Mouse (Mus musculus) right cerebral cortex, adult 2 months (tissue): ENCODE measurements around the gene Adgrd1.
"Not testable (repeated sequence)": the region's sequence is repeated elsewhere in the genome, so short reads cannot be mapped to it uniquely, and the experiment has no call there.

Experiments
- DNase-seq, 2 experiments: peaks; one replicate each; pipeline ENCODE4 v3.0.0; 2021 to 2022; ENCODE audit warnings: low spot score in 2 of 2

The Adgrd1 gene

DNA sequence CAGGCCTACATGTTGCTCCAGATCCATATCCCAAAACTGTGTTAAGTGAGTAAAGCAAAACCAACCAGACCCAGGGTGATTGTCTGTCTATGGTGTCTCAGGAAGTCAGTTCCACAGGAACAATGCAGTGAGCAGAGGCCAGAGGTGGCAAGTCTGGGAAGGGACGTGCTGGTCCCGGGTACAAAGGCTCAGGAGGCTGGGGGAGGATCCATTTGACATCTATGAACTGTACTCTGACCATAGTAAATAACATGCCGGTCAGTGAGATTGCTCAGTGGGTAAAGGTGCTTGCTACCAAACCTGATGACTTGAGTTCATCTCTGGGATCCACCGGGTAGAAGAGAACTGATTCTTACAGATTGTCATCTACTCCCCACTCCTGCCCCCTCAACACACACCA, 3.4 kb upstream of the Adgrd1 start:
- no peak for DNase-seq

DNA sequence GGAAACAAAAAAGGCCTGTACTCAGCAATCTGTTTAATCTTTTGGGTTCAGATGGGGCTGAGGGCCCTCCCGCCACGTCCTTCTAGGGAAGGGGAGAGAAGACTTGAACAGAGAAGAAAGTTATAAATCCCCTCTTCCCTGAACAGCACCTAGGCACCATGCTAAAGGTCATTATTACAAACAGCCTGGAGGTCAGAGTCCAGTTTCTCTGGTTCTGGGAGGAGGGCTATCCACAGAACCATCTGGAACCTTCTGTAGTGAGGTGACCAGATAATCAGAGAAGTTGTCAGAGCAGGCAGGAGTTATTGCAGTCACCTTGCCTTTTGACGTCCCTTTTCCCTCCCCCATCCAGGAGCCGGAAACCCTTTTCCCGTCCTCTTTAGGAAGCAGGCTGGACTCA, 2.3 kb upstream of the Adgrd1 start:
- DNase-seq, result no peak

DNA sequence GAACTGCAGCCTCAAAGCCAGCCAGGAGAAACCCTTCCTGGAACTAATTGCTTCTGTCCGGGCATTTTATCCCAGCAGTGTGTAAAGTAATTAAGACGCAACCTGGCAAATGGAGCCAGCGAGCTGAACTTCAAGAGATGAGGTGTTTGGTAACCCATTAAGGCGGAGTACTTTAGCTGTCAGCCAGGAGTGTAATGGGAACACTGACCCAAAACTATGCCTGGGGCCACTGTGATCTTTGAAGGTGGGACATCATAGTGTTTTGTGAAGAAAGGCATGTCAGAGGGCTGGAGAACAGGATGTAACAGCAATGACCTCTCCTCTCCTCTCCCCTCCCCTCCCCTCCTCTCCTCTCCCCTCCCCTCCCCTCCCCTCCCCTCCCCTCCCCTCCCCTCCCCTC, 7.5 kb downstream of the Adgrd1 start:
- no peak for DNase-seq

GRCm38 (mm10) chr5:129111729-129112128, 15.2 kb downstream of the Adgrd1 start:
- no peak for DNase-seq

DNA sequence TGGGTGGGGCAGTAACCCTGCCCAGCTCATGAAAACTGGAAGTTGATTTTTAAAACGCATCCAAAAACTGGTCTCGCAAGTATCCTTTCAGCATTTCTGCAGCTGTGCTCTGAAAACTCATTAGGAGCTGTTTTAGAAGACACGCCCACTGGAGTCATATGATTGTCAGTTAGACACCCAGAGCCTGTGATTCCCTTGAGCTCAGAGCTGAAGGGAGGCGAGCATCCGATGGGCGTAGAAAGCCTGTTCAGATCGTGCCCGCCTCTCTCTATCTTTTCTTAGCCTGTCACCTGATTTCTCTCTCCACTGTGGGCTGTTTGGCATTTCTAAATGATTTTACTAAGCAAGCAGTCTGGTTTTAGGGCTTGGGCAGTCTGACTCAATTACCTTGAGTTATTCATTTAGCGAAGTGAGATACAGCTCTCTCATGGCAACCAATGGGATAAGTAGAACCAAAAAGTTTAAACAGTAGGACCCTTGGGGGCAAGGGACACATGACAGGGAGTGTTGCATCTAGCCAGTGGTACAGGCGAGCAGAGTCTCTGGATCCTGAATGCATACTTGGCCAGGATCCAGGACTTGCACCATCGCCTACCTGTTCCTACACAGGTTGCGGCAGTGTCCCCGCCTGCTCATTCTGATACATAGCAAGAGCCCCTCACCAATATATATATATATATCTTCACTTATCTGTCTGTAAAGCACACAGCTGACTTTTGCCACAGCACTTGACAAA, 17.4 kb downstream of the Adgrd1 start:
- peak; percentile 71 to 76 for DNase-seq

GRCm38 (mm10) chr5:129116299-129116698, 19.7 kb downstream of the Adgrd1 start:
- DNase-seq, result no peak

- DNase-seq, result no peak
Measured at GRCm38 (mm10) chr5:129117593-129118113, 21.1 kb downstream of the Adgrd1 start.

DNA sequence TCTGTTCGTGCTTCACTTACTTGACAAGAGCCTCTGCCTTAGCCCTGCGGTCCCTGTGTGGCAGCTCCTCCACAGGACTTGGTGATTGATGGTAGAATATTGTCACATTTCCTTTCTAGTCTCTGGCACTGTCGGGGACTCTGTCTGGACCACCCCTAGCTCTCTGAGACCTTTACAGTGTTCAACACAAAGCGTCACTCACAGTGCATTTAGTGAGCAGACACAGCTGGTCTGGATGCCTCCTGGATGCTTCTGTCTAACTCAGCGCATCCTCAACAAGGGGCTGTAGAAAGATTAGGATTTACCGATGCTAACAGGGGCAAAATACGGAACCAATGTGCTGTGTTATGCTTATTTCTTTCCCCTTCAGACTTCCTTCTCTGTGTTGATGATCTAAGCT, 22.0 kb downstream of the Adgrd1 start:
- no peak for DNase-seq

GRCm38 (mm10) chr5:129119146-129119545, 22.6 kb downstream of the Adgrd1 start:
- DNase-seq, result no peak

DNA sequence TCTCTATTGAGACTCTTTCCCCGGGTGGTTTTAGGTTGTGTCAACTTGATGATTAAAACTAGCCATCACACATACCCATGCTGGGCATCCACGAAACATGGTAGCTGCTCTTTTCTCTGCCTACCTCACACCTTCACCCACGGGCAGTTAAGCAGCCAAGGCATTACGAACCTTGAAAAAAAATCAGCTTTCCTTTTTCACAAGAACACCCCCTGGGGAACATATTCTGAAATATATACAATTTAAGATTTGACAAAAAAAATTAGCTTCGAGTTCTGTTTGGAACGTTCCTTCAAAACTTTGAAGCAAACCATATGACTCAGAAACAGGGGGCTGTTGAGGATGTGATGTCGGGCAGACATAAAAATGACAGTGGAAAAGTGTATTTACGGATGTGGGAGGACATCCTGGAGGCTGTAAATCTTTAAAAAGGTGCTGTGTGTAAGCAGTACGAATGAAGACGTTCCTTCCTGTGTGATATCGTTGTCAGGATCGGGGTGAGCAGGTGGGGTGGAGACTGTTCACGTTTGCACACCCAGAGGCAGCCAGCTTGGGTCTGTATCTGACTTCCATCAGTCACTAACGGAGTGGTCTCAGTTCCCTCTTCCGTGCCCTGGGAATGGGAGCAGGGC, 25.2 kb downstream of the Adgrd1 start:
- DNase-seq, result peak; percentile 55 to 70

- no peak for DNase-seq
Measured at GRCm38 (mm10) chr5:129122491-129122890, 25.9 kb downstream of the Adgrd1 start.

DNA sequence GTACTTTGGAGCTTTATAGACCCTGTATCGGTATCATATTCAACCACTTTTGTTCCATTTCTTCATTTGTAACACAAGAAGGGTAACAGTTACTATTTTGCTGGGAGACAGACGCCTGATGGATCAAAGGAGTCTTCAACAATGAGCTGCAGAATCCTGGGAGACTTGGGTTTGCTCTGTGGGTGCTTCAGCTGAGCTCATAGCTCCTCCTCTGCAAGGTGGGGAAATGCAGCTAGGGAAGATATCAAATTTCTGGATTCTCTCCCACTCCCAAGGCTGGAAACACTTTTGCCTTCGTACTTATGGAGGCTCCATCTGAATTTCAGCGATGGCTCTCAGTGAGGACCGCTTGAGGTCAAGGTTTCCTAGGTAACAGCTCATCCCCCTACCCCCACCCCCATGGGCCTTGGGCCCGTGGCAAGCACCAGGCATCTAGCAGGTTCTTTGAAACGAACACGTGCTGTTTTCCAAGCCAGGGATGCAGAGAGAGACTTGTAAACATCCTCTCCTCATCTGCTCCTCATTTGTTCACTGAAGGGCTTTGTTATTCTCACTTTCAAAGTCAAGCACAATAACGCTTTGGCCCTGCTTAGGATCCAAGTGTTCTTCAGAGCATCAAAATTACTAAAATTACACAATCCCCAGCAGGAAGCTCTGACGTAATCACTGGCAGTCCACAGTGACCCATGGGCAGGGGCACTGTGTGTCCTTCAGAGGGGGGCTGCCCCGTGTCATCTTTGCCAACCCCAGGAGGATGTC, 27.7 kb downstream of the Adgrd1 start:
- DNase-seq, result no peak

DNA sequence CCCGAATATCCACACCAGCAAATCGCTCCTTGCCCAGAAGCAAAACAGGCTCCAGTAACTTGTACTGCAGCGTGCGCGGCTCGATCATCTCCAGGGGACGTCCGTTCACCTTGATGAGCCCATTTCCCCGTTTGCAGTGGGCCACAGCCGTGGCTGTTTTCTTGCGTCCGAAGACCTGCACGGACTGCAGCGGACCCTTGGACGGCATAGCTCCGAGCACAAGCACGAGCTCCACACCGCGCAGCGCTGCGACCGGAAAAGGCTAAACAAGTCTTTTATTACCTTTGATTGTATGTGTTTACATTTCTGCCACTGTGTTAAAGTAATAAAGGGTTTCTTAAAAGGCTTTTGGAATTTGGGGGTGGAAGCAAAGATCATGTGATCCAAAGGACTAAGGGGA, 31.8 kb downstream of the Adgrd1 start:
- DNase-seq, result not testable (repeated sequence)

DNA sequence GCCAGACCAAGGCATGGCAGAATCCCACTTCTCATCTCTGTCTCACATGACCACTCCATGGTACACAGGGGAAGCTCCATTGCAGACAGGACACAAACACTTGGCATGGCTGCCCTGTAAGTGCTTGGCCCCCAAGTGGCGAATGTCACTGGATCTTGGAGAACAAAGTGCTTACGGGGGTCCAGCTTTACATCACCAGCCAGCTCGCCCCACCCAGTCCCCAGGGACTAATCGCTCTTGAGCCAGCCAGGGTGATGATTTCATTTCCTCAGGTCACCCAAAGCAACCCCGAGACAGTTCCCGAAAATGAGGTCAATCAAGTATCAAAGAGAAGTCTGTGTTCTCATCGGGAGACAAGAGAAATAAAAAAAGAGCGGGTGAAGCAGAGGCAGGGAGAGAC, 33.8 kb downstream of the Adgrd1 start:
- no peak for DNase-seq

- DNase-seq, result peak; percentile 56 to 65
Measured at GRCm38 (mm10) chr5:129137405-129137804, 40.9 kb downstream of the Adgrd1 start.

DNA sequence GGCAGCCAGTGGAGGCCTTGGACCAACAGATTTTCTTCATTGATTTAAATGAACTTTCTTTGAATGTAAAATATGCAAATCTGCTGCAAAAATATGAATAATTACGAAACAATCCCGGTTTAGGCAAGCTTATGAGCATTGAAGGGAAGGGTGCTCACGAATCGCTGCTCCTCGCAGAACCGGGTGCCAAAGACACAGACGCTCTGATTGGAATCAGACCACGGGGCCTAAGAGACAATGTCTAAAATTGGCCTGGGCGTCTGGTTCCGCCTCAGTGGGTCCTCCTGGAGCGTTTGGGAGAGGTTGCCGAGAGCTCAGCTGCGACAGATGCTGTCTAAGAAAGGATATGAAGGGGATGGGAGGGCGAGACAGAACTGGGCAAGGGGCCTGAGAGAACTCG, 42.0 kb downstream of the Adgrd1 start:
- DNase-seq, result peak; percentile 41 to 60

GRCm38 (mm10) chr5:129142801-129143200, 46.3 kb downstream of the Adgrd1 start:
- DNase-seq, result no peak

DNA sequence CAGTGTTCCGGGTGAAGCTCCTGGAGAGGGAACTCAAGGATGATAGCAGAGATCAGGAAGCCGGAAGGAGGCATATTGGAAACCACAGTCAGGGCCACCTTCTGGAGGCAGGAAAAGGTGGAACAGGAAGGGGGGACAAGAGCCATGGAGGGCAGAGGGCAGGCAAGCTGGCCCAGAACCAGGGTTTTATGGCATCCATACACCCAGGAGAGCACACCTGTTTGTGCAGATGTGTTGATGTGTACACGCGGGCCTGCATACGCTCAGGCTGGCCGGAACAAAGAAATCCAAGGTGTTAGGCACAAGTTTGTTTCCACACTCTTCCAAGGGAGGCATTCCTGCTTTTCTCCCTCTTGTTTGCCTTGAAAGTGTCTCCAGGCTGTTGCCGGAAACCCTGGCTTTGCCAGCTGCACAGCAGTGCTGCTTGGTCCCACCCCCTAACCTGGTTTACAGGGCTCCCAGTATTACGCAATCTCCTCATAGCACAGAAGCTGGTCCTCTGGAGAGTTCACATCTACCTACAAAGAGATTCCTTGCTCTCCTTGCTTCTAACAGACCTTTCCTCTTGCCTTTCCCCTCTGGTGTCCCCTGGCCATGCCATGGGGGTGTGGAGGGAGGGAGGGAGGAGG, 48.9 kb downstream of the Adgrd1 start:
- DNase-seq, result no peak

DNA sequence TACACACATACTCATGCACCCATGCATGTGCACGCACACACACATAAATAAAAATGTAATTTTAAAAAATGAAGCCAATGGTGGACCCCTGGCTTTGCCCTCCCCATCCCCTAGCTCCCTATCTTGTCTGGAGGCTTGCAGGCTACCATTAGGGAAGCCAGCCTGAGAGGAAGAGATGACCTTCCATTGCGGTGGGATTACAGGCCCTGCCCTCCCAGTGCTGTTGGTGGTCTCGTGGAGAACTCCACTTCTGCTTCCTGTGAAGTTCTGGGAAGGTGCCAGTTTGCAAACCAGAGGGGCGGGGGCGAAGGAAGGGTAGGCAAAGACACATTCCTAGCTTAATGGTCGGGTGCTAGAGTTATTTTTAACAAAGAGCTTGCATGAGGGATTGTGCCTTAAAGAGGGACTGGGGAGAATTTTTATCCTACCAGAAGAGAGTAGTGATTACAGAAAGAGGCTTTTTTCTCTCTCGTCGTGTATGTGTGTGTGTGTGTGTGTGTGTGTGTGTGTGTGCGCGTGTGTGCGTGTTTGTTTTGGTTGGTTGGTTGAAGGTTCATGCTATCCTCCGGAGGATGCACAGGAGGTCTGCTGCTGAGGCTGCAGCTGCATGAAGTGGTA, 50.5 kb downstream of the Adgrd1 start:
- DNase-seq, result peak in 1 of 2 experiments; percentile 60

GRCm38 (mm10) chr5:129148485-129148884, 51.9 kb downstream of the Adgrd1 start:
- DNase-seq, result no peak

GRCm38 (mm10) chr5:129155023-129155901, 58.7 kb downstream of the Adgrd1 start:
- DNase-seq, result no peak
